Mouse (Mus musculus): ENCODE results near the gene Tjp1.

DNA sequence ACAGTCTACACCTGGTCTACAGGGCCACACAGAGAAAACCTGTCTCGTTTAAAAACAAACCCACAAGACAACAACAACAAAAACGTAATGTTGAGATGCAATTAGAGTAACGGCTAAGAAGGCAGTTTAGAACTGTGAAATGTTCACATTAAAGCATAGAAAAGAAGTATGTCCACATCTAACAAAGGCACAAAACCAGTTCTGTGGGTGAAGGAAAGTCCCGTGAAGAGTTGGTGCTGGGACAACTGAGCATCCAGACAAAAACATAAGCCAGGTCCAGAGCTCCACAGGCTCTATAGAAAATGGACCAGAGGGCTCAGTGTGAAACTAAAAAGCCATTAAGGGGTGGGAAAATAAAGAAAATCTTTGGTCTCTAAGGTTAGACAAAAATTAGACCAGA is 131.7 kb downstream of the Tjp1 start:
- no peak for TF ChIP-seq CTCF (IDR thresholded peaks at IDR 0.05; ENCODE audit: borderline replicate concordance, insufficient read depth, low read length)
- no peak for TF ChIP-seq POLR2A (IDR thresholded peaks at IDR 0.05; ENCODE audit: low read depth, low read length)

All from embryonic fibroblast, embryonic 13.5 days (primary cell).